Mouse (Mus musculus) CH12.LX (cell line): ENCODE data around the gene Vps26a. TPM values are rescaled to one million over a fixed set of nuclear protein-coding genes. Genes with fewer than 3 reads are reported as not detected.

ENCODE experiments used
- DNase-seq: peaks from one replicate; pipeline ENCODE4 v3.0.0-alpha.2; 2013; ENCODE audit errors: extremely low read depth
- H3K27ac ChIP-seq: 2 replicates; pipeline ENCODE4 v1.5.1; 2012; ENCODE audit warnings: low read depth, mild to moderate bottlenecking, control low read depth, moderate library complexity; ENCODE audit not compliant: insufficient read depth
- H3K27me3 ChIP-seq: replicated peaks from 2 replicates; pipeline ENCODE3; 2012; ENCODE audit warnings: inconsistent platforms
- H3K36me3 ChIP-seq, 2 experiments: replicated peaks in 1 of 2; 2 replicates each; pipeline versions ENCODE3 to v1.6.1; 2012; ENCODE audit warnings: inconsistent platforms in 1 of 2, low read length in 1 of 2, mild to moderate bottlenecking in 1 of 2, mixed read lengths in 1 of 2, moderate library complexity in 1 of 2; ENCODE audit not compliant: control insufficient read depth in 1 of 2, insufficient read depth in 1 of 2
- H3K4me1 ChIP-seq, 2 experiments: 2 replicates each; pipeline ENCODE4 v1.6.1; 2012; ENCODE audit warnings: inconsistent platforms in 1 of 2, moderate library complexity in 1 of 2; ENCODE audit not compliant: insufficient read depth in 2 of 2, control insufficient read depth in 1 of 2
- H3K4me2 ChIP-seq: 2 replicates; pipeline ENCODE4 v1.6.1; 2012; ENCODE audit warnings: low read depth, mild to moderate bottlenecking, control low read depth; ENCODE audit not compliant: poor library complexity, insufficient read depth, severe bottlenecking
- H3K4me3 ChIP-seq, 3 experiments: fragments of 150-350 bp in 1 of 3; sonication (generic) in 1 of 3; replicated peaks in 1 of 3; 2 replicates each; pipeline versions ENCODE3 to v1.5.1; 2011 to 2012; ENCODE audit warnings: low read depth in 2 of 3, low read length in 2 of 3, mild to moderate bottlenecking in 2 of 3, moderate library complexity in 2 of 3, control low read depth in 1 of 3, improper control_type of control experiment in 1 of 3, inconsistent platforms in 1 of 3, mixed read lengths in 1 of 3; ENCODE audit not compliant: poor library complexity in 1 of 3
- H3K79me2 ChIP-seq: replicated peaks from 2 replicates; pipeline ENCODE4 v1.6.1; 2012; ENCODE audit warnings: mild to moderate bottlenecking, moderate library complexity; ENCODE audit not compliant: control insufficient read depth, poor library complexity, insufficient read depth, severe bottlenecking; ENCODE audit errors: extremely low read depth
- H3K9ac ChIP-seq: 2 replicates; pipeline ENCODE4 v1.6.1; 2012; ENCODE audit warnings: low read depth, mild to moderate bottlenecking, control low read depth, moderate library complexity; ENCODE audit not compliant: insufficient read depth
- H3K9me3 ChIP-seq: replicated peaks from 2 replicates; pipeline ENCODE3; 2012; ENCODE audit warnings: low read length, inconsistent platforms, mixed read lengths
- BHLHE40 ChIP-seq: IDR thresholded peaks from 2 replicates; pipeline ENCODE4 v1.6.1; 2011; ENCODE audit warnings: mild to moderate bottlenecking, low read depth, low read length, improper control_type of control experiment
- CTCF ChIP-seq, 2 experiments: IDR thresholded peaks in 1 of 2; conservative IDR thresholded peaks in 1 of 2; 2 replicates each; pipeline ENCODE4 v1.5.1; 2011 to 2012; ENCODE audit warnings: low read depth in 2 of 2, low read length in 2 of 2, improper control_type of control experiment in 1 of 2, inconsistent platforms in 1 of 2, mild to moderate bottlenecking in 1 of 2, moderate library complexity in 1 of 2
- ELF1 ChIP-seq: IDR thresholded peaks from 2 replicates; pipeline ENCODE4 v1.6.1; 2014; ENCODE audit warnings: low read depth, mild to moderate bottlenecking, inconsistent platforms, low read length, improper control_type of control experiment
- HCFC1 ChIP-seq: IDR thresholded peaks from 2 replicates; pipeline ENCODE4 v1.6.1; 2012; ENCODE audit warnings: low read depth, mild to moderate bottlenecking, inconsistent platforms, low read length, improper control_type of control experiment
- IRF4 ChIP-seq: IDR thresholded peaks from 2 replicates; pipeline ENCODE4 v1.6.1; 2014; ENCODE audit warnings: low read depth, mild to moderate bottlenecking, inconsistent platforms, low read length, improper control_type of control experiment
- JUN ChIP-seq: IDR thresholded peaks from 2 replicates; pipeline ENCODE4 v1.6.1; 2011; ENCODE audit warnings: low read depth, mild to moderate bottlenecking, low read length, improper control_type of control experiment, moderate library complexity; ENCODE audit not compliant: insufficient read depth
- JUND ChIP-seq: conservative IDR thresholded peaks from 2 replicates; pipeline ENCODE4 v1.6.1; 2011; ENCODE audit warnings: low read depth, low read length, improper control_type of control experiment
- MAFK ChIP-seq: IDR thresholded peaks from 2 replicates; pipeline ENCODE4 v1.6.1; 2011; ENCODE audit warnings: low read length, improper control_type of control experiment; ENCODE audit not compliant: insufficient replicate concordance
- MAZ ChIP-seq: IDR thresholded peaks from 2 replicates; pipeline ENCODE4 v1.6.1; 2012; ENCODE audit warnings: low read depth, mild to moderate bottlenecking, inconsistent platforms, low read length, improper control_type of control experiment, moderate library complexity
- MYC ChIP-seq: IDR thresholded peaks from 2 replicates; pipeline ENCODE4 v1.6.1; 2011; ENCODE audit warnings: low read depth, mild to moderate bottlenecking, improper control_type of control experiment, low read length
- NELFE ChIP-seq: IDR thresholded peaks from 2 replicates; pipeline ENCODE4 v1.6.1; 2011; ENCODE audit warnings: low read depth, low read length, improper control_type of control experiment
- NRF1 ChIP-seq: IDR thresholded peaks from 2 replicates; pipeline ENCODE4 v1.6.1; 2014; ENCODE audit warnings: low read depth, mild to moderate bottlenecking, inconsistent platforms, low read length, improper control_type of control experiment, moderate library complexity
- PAX5 ChIP-seq: IDR thresholded peaks from 2 replicates; pipeline ENCODE4 v1.6.1; 2012; ENCODE audit warnings: low read length, inconsistent platforms, mixed read lengths
- POLR2AphosphoS2 ChIP-seq: IDR thresholded peaks from 2 replicates; pipeline ENCODE4 v1.6.1; 2011; ENCODE audit warnings: low read depth, low read length, improper control_type of control experiment
- RAD21 ChIP-seq: IDR thresholded peaks from 2 replicates; pipeline ENCODE4 v1.6.1; 2011; ENCODE audit warnings: low read depth, mild to moderate bottlenecking, low read length, improper control_type of control experiment, moderate library complexity
- RCOR1 ChIP-seq: conservative IDR thresholded peaks from 2 replicates; pipeline ENCODE4 v1.6.1; 2012; ENCODE audit warnings: low read depth, mild to moderate bottlenecking, inconsistent platforms, low read length, improper control_type of control experiment
- SIN3A ChIP-seq: IDR thresholded peaks from 2 replicates; pipeline ENCODE4 v1.6.1; 2012; ENCODE audit warnings: low read length, improper control_type of control experiment, inconsistent platforms
- TCF12 ChIP-seq: IDR thresholded peaks from 2 replicates; pipeline ENCODE4 v1.6.1; 2014; ENCODE audit warnings: low read depth, mild to moderate bottlenecking, inconsistent platforms, low read length, improper control_type of control experiment
- USF2 ChIP-seq: conservative IDR thresholded peaks from 2 replicates; pipeline ENCODE4 v1.6.1; 2011; ENCODE audit warnings: low read depth, low read length, improper control_type of control experiment
- ZC3H11A ChIP-seq: IDR thresholded peaks from 2 replicates; pipeline ENCODE4 v1.6.1; 2012; ENCODE audit warnings: low read depth, mild to moderate bottlenecking, inconsistent platforms, low read length, improper control_type of control experiment
- ZKSCAN1 ChIP-seq: IDR thresholded peaks from 2 replicates; pipeline ENCODE4 v1.6.1; 2012; ENCODE audit warnings: low read depth, inconsistent platforms, low read length, improper control_type of control experiment, borderline replicate concordance
- ZMIZ1 ChIP-seq: IDR thresholded peaks from 2 replicates; pipeline ENCODE4 v1.6.1; 2012; ENCODE audit warnings: low read depth, mild to moderate bottlenecking, inconsistent platforms, low read length, improper control_type of control experiment
- ZNF384 ChIP-seq: IDR thresholded peaks from 2 replicates; pipeline ENCODE4 v1.6.1; 2012; ENCODE audit warnings: low read depth, low read length, improper control_type of control experiment, inconsistent platforms
- dilution Hi-C: fragments of 300-500 bp; cut with MboI; formaldehyde crosslinking; loops from 2 replicates; pipeline ENCODE4 v1.14.3; 2020; ENCODE audit warnings: low sequenced_read_pairs; ENCODE audit not compliant: extremely low pct_unique_long_range_greater_than_20kb, extremely low pct_ligation_motif_present
- in situ Hi-C: fragments of 300-500 bp; cut with MboI; formaldehyde crosslinking; loops from 3 replicates; pipeline ENCODE4 v1.14.3; 2019; ENCODE audit warnings: low sequenced_read_pairs, low pct_ligation_motif_present, low pct_unique_long_range_greater_than_20kb, mixed read lengths
- polyA plus RNA-seq: library from polyadenylated mRNA; unstranded; fragments of >175 nt; gene quantifications from 2 replicates; pipeline ENCODE4 v1.2.1, GENCODE M21; 2012; ENCODE audit warnings: low read depth; ENCODE audit not compliant: insufficient read length
- total RNA-seq, 2 experiments: library from RNA; depleted of rRNA; stranded (reverse); fragments of 300-350 nt in 1 of 2; fragments of >200 nt in 1 of 2; gene quantifications; 2 replicates each; pipeline ENCODE4 v1.2.3; 2012 to 2014

Gene Vps26a
- total and polyA plus RNA-seq, 3 experiments: 14.2 to 33.5 (median 32.5) TPM

GRCm38 (mm10) chr10:62485878-62486582 lies 575 bp downstream of the Vps26a start (continued):
- TF ChIP-seq ELF1: no peak
- no peak for TF ChIP-seq MAFK
- no peak for TF ChIP-seq CTCF (conservative IDR thresholded peaks at IDR 0.05 in 1 of 2, IDR thresholded peaks at IDR 0.05 in 1 of 2; ENCODE audit: low read depth in 2 of 2, low read length in 2 of 2)
- no peak for TF ChIP-seq ZKSCAN1
- TF ChIP-seq ZMIZ1: no peak
- no peak for TF ChIP-seq NELFE
- peak; percentile 73 for TF ChIP-seq SIN3A
- TF ChIP-seq NRF1: no peak
- no peak for TF ChIP-seq POLR2AphosphoS2
- no peak for TF ChIP-seq JUND
- no peak for TF ChIP-seq ZC3H11A
- TF ChIP-seq BHLHE40: no peak; the same call in 1 of the 2 replicates
- TF ChIP-seq MYC: no peak
- no peak for TF ChIP-seq RAD21
- TF ChIP-seq ZNF384: no peak
- no peak; the same call in 1 of the 2 replicates for TF ChIP-seq MAZ
- TF ChIP-seq JUN: no peak
- no peak; the same call in 1 of the 2 replicates for TF ChIP-seq TCF12
- no peak for TF ChIP-seq HCFC1

DNA sequence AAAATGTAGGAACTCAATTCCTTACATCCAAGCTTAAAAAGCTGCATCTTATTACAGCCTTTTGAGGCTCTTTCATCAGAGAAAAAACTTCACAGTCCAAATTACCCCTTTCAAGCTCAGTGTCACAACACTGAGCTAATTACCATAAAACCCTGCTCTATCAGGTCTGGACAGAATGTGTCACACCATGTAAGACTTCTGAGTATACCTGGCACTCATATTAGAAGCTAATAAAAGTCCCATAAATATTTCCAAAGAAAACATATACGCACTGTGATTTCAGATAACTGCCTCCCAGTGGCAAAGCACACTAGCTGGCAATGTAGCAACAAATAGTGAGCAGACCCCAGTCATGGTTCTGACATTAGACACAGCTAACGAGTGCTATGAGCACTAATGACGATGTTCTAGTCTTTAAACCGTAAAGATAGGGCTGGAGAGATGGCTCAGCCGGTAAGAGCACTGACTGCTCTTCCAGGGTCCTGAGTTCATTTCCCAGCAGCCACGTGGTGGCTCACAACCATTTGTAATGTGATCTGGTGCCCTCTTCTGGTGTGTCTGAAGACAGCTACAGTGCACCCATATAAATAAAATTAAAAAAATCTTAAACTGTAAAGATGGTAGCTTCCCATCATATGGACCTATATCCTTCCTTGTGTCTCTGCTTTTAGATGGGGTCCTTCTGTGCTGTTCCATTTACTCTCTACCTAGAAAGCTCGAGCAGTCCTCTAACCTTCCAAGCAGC lies 5.3 kb downstream of the Vps26a start:
- peaks cover 33% of the 10 kb centered on the region for H3K79me2 ChIP-seq
- DNase-seq: no peak
- no peaks in the 10 kb centered on the region for H3K27me3 ChIP-seq
- TF ChIP-seq RCOR1 (no peak), ZMIZ1 (no peak), PAX5 (no peak), JUN (no peak), RAD21 (no peak), CTCF (conservative IDR thresholded peaks at IDR 0.05 in 1 of 2, IDR thresholded peaks at IDR 0.05 in 1 of 2; ENCODE audit: low read depth in 2 of 2, low read length in 2 of 2) (peak in 1 of 2 experiments; percentile 34; a peak in 2 of 4 replicates), IRF4 (no peak), MYC (peak; percentile 68), USF2 (no peak), ELF1 (no peak)
- TF ChIP-seq, all 38 proteins: peak for 2
- H3K27ac ChIP-seq: no peak overlapping the region
- H3K4me2 ChIP-seq: no peak overlapping the region
- no peaks in the 10 kb centered on the region for H3K9me3 ChIP-seq
- H3K9ac ChIP-seq: no peak overlapping the region
- peaks cover 3 to 18% of the 10 kb centered on the region in 2 experiments for H3K36me3 ChIP-seq
- in situ Hi-C loops: no loop called here
- dilution Hi-C loops: no loop called here
- peaks cover 0 to 5% of the 10 kb centered on the region in 2 experiments; a peak in 2 of 4 replicates for H3K4me1 ChIP-seq
- H3K4me3 ChIP-seq: no peak overlapping the region
